Mouse (Mus musculus): ENCODE results near the gene Msh3.
"Not testable (repeated sequence)": the region's sequence is repeated elsewhere in the genome, so short reads cannot be mapped to it uniquely, and the experiment has no call there.

Msh3 gene

GRCm38 (mm10) chr13:92252331-92252730, 102.5 kb downstream of the Msh3 start:
- no peak for DNase-seq (ENCODE audit: low spot score)

- DNase-seq (ENCODE audit: low spot score), result no peak
Observed at GRCm38 (mm10) chr13:92247576-92247975, 107.2 kb downstream of the Msh3 start.

GRCm38 (mm10) chr13:92246966-92247365, 107.8 kb downstream of the Msh3 start:
- no peak for DNase-seq (ENCODE audit: low spot score)

GRCm38 (mm10) chr13:92244731-92245130, 110.1 kb downstream of the Msh3 start:
- no peak for DNase-seq (ENCODE audit: low spot score)

DNA sequence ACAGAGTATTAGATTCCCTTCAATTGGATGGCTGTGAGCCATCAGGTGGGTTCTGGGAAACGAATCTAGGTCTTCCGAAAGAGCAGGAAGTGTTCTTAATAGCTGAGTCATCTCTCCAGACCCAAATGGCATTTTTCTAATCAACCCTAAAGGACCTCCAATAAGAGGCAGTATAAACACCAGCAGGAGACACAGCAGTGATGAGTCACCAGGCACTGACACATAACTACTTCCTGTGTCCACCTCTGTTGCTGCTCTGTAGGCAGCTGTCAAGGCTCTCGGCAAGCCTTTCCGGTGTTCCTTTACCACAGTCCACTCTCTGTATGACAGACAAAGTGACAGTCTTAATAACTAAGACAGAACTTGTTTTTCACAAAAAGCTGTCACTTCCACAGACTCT, 113.4 kb downstream of the Msh3 start:
- no peak for DNase-seq (ENCODE audit: low spot score)

DNA sequence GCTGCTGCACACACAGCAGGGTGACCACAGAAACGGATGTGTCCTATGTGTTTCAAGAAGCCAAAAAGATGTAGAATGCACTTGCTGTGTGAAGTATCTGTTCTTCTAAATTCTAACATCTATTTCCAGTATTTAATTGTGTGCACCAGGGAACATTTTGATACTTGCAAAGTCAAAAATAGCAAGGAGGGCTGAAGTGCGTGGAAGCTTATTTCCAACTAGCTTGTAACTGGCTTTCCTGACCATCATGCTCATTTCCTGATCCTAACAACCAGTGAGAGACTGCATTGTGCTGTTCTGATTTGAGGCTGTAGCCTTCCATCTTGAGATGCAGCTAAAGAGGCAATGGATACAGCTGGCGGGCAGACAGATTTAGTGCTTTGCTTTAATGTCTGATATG, 116.9 kb downstream of the Msh3 start:
- DNase-seq (ENCODE audit: low spot score), result no peak

DNA sequence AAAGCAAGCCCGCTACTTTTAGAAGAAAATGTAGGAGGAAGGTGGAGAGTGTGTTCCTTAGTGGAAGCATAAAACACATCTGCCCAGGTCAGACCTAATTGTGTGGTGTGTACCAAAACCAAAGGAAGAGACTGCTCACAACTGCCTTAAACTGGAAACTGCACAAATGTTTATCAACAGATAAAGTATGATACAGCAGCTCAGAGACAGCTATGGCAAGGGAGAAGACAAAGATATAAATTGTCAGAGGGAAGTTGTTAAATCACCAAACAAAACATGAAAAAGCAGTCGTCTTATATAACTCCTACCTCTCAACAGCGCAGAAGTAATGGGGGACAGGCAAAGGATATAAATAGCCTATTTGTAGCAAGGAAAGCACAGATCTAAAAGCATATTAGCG, 117.8 kb downstream of the Msh3 start:
- no peak for DNase-seq (ENCODE audit: low spot score)

DNA sequence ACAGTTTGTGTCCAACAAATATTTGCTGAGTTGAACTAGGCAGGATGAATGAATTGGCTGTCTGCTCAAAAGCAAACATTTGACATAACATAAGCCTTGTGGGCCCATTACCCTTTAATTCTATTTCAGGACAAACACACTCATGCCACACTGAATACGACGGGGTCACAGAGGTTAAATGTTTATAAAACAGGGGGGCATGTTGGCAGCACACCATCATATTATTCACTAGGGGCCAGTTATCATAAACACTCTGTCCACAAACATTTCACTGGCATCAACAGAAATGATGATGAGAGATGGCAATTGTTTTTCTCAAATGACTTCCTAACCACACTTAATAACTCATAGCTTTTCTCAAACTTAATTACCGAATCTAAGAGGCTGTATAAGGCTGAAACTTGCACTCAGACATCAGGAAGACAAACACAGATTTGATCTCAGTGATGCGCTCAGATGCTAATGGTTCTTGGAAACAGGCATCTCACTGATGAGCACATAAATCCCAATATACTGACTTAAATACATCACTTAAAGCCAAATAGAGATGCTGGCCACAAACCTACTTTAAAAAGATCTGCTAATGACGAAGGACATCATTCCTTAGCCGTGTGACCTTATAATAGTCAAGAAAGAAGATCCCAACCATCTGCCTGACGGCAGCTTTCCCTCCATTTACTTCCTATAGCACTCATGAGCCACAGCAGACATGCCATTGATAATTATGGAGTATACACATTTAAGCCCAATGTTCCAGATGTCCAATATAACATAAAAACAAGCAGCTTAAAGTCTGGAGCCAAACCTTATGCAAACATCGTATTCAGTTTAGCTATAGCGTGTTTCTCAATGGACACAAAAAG, 122.5 kb downstream of the Msh3 start:
- DNase-seq (ENCODE audit: low spot score), result no peak

DNA sequence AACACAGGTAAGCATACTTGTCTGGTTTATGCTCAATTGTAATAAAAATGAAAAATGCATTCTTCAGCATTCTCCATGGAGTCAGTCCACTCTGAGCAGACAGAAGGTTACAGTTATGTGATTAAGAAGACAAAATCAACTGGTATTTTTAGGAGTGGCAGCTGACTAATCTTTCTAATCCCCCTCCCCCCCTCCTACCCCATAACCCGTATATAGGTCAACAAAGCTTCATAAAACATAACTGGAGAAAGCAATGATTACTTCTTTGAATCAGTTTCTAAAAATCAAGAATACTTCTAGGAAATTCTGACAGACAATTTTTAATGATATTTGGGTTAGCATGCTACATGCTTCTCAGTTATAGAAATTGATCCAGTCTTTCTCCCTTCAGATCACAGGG, 126.8 kb downstream of the Msh3 start:
- DNase-seq (ENCODE audit: low spot score), result no peak

- no peak for DNase-seq (ENCODE audit: low spot score)
Observed at GRCm38 (mm10) chr13:92223567-92223966, 131.2 kb downstream of the Msh3 start.

- DNase-seq (ENCODE audit: low spot score), result no peak
Observed at GRCm38 (mm10) chr13:92222763-92223162, 132.0 kb downstream of the Msh3 start.

- no peak for DNase-seq (ENCODE audit: low spot score)
Observed at GRCm38 (mm10) chr13:92219774-92220173, 135.0 kb downstream of the Msh3 start.

- DNase-seq (ENCODE audit: low spot score), result no peak
Observed at GRCm38 (mm10) chr13:92217216-92217615, 137.6 kb downstream of the Msh3 start.

DNA sequence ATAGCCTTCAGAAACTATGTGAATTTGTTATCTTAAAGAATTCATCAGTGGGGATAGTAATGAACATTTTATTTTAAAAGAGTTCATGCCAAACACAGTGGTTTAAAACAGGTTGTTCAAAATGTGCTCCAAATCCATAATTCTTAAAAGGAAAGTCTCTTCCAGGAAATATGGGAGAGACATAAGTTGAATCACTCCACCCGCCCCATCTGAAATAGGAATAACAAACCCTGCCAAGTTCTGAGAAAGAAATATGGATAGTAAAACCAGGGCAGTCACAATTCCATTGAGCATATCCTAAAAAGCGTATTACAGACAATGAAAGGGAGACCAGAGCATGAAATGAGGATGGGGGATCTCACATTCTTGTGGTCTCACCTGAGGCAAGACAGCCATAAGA, 157.9 kb downstream of the Msh3 start:
- no peak for DNase-seq (ENCODE audit: low spot score)

DNA sequence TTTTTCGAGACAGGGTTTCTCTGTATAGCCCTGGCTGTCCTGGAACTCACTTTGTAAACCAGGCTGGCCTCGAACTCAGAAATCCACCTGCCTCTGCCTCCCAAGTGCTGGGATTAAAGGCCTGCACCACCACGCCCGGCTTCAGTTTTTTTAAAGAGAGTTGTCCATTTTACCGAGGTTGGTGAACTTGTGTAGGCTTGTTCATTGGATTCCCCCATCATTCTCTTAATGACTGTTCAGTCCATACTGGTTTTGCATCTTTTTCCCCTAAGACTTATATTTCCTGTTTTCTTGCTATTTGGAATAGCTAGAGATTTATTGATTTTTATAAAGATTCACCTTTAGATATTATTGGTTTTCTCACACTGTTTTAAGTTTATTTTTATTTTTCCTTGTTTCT, 161.0 kb downstream of the Msh3 start:
- DNase-seq (ENCODE audit: low spot score), result not testable (repeated sequence)

DNA sequence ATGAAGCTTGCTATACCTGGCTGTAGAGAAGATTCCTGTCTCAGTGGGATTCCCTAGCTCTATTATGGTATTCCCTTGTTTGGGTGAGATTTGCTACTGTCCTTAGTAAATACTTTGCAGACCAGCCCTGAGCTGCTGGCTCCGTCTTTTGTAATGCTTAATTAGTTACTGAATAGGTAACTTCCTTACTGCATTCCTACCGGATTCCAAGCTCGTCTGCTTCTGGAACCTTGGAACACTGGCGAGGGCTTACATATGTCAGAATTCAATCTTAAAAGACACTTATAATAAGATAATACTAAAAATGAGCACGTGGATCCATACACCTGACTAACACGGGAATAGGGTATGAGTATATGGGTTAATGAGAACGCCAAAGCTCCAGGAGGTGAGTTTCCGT, 182.1 kb downstream of the Msh3 start:
- DNase-seq (ENCODE audit: low spot score), result not testable (repeated sequence)

Data from layer of hippocampus, adult 11-12 months (tissue).